Mouse (Mus musculus): ENCODE measurements around the gene Ube2h. TPM values are rescaled to one million over a fixed set of nuclear protein-coding genes. Genes with fewer than 3 reads are reported as not detected.

The Ube2h gene
- polyA plus RNA-seq, 1 experiment = 77.8 TPM

DNA sequence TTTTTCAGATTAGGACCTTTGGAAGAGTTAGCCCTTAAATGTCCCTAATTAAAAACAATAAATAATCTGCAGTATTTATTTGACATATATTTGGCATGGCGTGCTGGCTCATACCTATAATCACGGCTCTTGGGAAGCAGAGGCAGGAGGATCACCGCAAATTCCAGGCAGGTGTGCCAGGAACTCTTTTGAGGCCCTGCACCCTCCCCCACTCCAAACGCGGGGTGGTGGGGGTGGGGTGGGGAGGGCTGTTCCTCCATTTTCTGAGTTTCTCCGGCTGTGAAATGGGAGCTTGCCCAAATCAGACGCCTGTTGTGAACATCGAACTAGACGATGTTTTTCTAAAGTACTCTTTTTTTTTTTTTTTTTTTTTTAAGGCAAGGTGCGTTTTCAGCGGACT lies 125.3 kb downstream of the Ube2h start:
- TF ChIP-seq CTCF (IDR thresholded peaks at IDR 0.05; ENCODE audit: borderline replicate concordance, extremely low read depth, insufficient read depth, insufficient read length) (no peak), POLR2A (IDR thresholded peaks at IDR 0.05; ENCODE audit: borderline replicate concordance, extremely low read depth, insufficient read depth, insufficient read length, poor library complexity, severe bottlenecking) (no peak)
- no peak for DNase-seq (ENCODE audit: low read depth)

DNA sequence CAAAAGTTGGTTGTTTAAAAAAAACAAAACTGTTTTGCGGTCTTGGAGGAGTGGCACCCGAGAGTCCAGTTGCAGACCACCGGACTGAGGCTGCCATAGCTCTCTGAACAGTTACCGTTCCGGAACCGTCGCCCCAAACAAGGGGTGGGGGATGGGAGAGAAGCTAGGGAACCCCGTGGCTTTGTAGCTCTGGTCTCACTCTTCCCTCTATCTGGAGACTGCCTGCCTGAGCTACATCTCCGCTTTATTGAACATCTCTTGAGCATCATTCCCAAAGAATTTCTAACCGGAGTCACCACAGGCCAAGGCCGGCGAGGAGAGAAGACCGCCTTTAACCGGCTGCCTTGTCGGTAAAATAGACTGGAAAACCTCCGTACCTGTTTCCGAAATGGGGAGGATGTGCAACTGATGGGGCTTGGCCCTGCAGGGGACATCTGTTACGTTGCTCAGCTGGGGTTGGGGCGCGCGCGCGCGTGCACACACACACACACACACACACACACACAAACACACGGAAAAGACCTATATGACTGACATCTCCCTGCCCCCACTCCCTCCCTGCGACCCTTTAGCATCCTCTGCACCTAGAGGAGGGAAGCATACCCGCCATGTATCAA lies 126.2 kb downstream of the Ube2h start:
- no peak for DNase-seq (ENCODE audit: low read depth)
- TF ChIP-seq POLR2A (IDR thresholded peaks at IDR 0.05; ENCODE audit: borderline replicate concordance, extremely low read depth, insufficient read depth, insufficient read length, poor library complexity, severe bottlenecking) (no peak), CTCF (IDR thresholded peaks at IDR 0.05; ENCODE audit: borderline replicate concordance, extremely low read depth, insufficient read depth, insufficient read length) (no peak)

DNA sequence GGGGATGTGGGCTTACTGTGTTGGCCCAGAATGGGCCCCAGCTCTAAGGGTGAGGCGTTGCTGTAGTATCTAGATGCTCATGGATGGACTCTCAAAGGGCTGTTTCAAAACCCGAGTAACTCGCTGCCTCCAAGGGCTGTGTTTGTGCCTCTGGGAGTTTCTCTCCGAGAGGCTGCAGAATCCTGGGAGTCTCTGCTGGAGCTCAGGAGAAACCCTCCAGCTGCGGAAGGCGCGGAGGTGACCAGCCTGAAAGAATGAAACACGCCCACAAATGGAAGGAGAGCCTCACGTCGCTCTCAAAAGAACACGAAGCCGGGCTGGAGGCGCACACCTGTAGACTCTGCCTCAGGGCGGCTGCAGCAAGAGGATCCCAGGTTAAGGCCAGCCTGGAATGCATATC lies 127.0 kb downstream of the Ube2h start:
- DNase-seq (ENCODE audit: low read depth) = no peak
- TF ChIP-seq POLR2A (IDR thresholded peaks at IDR 0.05; ENCODE audit: borderline replicate concordance, extremely low read depth, insufficient read depth, insufficient read length, poor library complexity, severe bottlenecking) (no peak), CTCF (IDR thresholded peaks at IDR 0.05; ENCODE audit: borderline replicate concordance, extremely low read depth, insufficient read depth, insufficient read length) (no peak)

DNA sequence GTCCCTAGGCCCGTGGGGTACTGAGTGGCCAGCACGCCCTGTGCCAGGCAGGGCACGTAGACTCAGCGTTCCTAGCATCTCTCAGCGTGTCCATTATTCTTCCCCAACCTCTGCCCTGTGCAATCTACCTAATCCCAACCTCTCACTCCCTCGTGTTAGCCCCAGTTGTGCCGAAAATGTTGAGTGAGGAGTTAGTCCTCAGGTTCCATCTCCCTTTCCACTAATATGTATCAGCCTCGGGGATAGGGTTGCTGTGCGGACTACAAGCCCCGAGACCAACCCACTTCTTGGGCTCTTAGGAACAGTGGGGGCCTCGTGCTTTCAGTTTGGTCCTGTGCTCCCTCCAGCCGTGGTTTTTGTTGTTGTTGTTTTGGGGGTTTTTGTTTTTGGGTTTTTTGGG lies 127.8 kb downstream of the Ube2h start:
- no peak for DNase-seq (ENCODE audit: low read depth)
- TF ChIP-seq POLR2A (IDR thresholded peaks at IDR 0.05; ENCODE audit: borderline replicate concordance, extremely low read depth, insufficient read depth, insufficient read length, poor library complexity, severe bottlenecking) (no peak), CTCF (IDR thresholded peaks at IDR 0.05; ENCODE audit: borderline replicate concordance, extremely low read depth, insufficient read depth, insufficient read length) (no peak)

DNA sequence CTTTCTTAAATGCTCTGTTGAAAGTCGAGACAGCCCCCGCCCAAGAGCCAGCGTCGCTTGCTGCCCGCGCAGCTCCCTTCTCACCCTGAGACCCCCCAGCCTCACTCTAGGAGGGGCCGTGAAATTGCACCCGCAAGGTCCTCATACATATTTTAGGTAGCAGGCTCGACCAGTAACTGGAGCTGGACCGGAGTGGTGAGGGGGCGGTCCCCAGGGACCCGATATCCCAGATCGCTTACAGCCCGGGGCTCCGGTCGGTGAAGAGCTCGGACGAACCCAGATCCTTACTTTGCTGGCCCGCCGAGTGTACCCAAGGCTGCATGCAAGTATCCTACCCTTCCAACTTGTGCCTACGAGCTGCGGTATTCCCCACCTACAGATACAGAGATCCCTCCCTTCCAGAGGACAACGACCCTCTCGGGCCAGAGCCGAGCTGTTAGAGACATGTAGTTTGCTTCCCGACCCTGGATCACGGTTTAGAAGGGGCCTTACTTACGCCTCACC lies 128.4 kb downstream of the Ube2h start:
- DNase-seq (ENCODE audit: low read depth) = no peak
- no peak for TF ChIP-seq POLR2A (IDR thresholded peaks at IDR 0.05; ENCODE audit: borderline replicate concordance, extremely low read depth, insufficient read depth, insufficient read length, poor library complexity, severe bottlenecking)
- no peak for TF ChIP-seq CTCF (IDR thresholded peaks at IDR 0.05; ENCODE audit: borderline replicate concordance, extremely low read depth, insufficient read depth, insufficient read length)

DNA sequence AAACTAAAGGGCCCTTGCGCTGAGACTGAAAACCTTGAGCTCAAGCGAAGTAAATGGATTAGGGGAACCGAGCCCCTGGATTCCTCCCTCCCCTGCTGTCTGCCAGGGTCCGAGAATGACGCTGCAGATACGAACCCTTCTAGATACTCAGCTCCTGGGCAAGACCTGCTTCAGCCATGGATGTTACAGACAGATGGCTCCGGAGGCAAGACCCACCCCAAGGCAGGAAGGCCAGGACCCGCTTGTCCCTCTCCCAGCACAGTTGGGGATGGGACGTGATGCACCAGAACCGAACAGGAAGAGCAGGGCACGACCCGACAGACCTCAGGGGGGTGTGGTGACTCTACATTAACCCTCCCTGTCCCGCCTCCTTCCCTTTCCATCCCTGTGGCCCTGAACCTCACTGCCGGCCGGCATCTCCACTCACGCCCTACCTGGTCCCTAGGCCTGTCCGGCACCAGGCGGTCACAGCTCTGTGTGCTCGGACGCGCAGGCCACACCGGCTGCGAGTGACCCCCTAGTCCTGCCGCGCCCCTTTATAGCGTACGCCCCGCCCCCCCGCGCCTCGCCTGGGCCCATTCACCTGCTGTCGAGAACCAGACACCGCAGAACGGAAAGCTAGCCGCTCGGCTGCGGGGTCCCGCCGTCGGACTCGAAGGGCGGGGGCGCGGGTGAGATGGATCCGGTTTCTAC lies 129.0 kb downstream of the Ube2h start:
- DNase-seq (ENCODE audit: low read depth) = no peak
- TF ChIP-seq CTCF (IDR thresholded peaks at IDR 0.05; ENCODE audit: borderline replicate concordance, extremely low read depth, insufficient read depth, insufficient read length) (no peak), POLR2A (IDR thresholded peaks at IDR 0.05; ENCODE audit: borderline replicate concordance, extremely low read depth, insufficient read depth, insufficient read length, poor library complexity, severe bottlenecking) (no peak)

DNA sequence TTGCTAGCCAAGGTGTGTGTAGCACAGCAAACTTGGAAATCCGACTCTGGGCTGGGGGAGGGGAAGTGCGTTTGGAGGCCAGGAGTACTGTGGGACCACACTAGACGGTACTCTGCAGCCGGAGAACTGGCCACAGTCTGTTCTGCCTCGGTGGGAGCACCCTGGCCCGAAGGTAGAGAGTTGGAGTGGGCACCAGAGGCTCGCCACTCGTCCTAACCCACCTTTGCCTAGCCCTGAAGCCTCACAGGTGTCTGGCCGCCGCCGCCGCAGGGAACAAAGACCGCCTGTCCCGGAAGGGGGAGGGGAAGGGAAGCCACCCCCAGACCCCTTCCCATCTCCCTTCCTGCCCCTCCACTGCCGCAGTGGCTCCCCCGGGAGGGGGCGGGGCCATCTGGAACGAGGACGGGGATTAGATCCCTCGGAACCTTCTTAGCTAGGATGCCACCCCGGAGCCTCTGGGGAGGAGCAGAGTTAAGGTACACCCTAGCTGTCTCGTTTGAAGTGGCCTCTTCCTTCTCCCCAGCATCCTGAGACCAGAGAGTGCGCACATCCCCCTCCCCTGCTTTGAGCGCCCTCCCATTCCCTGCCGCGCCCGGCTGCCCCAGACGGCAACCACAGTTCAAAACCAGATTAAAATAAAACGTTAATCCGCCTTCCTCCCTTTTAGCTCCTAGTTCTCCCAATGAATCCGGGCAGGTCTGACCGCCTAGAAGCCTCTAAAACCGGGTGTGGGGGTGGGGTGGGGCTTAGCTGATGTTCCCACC lies 129.7 kb downstream of the Ube2h start:
- DNase-seq (ENCODE audit: low read depth) = no peak
- TF ChIP-seq POLR2A (IDR thresholded peaks at IDR 0.05; ENCODE audit: borderline replicate concordance, extremely low read depth, insufficient read depth, insufficient read length, poor library complexity, severe bottlenecking) = no peak
- no peak for TF ChIP-seq CTCF (IDR thresholded peaks at IDR 0.05; ENCODE audit: borderline replicate concordance, extremely low read depth, insufficient read depth, insufficient read length)

DNA sequence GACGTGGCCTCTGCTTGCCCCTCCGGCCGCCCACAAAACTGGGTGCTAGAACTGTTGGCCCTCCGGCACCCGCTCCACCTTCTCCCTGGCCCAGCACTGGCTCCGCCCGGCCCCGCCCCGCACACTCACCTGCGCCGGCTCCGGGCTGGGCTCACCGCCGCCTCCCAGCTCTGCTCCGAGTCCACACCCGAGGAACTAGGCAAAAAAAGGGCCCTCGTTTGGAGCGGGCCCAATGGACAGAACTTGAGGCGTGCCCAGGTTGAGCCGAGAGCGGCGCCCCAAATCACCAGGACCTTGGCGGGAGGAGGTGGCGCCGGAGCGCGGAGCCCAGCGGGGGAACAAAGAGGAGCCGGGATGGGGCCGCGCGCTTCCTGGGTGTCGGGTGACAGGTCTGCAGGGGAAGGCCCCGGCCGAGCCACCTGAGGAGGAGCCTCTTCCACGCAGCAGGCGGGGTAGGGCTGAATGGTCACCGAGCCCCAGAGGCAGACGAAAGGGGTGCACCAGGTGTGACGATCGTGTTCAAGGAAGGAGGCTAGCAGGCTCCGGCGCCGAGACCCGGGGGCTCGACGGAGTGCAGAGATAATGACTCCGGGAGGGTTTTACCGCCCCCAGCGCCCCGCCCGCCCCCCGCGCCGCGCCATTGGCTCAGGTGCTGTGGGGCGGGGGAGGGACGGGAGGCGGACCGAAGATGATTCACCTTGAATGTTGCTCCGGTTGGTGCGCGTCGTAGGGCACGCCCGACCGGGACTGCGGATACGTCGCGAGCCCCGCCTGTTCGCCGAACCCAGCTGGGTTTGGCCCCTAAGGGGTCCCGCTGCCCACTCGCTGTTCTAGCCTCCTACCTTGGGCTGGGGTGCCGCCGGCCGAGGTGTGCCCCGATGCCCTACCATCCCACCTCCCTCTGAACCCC lies 130.5 kb downstream of the Ube2h start:
- no peak for DNase-seq (ENCODE audit: low read depth)
- no peak for TF ChIP-seq POLR2A (IDR thresholded peaks at IDR 0.05; ENCODE audit: borderline replicate concordance, extremely low read depth, insufficient read depth, insufficient read length, poor library complexity, severe bottlenecking)
- TF ChIP-seq CTCF (IDR thresholded peaks at IDR 0.05; ENCODE audit: borderline replicate concordance, extremely low read depth, insufficient read depth, insufficient read length) = no peak

DNA sequence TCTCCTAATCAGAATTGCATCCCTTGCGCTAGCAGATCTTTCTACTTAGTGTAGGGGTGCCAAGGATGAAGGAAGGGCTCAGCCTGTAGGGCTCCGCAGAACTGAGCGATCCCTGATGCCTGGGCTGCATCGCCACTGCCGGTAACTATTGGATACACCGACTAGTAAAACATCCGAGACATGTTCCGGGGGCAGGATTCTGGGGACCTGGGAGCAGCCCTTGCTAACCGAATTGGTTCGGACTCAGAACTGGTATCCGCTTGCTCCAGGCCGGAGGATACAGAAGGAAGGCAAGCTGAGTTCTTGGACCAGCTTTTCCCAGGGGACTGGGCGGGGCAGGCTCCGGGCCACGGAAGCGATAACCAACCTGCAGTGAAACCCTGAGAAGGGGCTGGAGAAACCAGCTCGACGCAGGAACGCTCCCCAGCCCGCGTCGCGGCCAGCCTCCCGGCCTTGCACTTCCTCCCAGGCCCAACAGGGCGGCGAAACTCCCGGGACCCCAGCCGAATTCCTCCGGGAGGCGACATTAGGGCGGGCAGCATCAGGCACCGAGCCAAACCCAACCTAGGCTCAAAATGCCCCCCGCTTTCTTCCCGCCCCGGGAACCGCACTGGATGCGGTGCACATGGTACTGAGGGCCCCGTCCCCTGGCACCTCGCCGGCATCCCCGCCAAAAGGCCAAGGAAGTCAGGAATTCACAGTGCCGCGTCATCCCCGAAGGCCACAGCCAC lies 131.4 kb downstream of the Ube2h start:
- DNase-seq (ENCODE audit: low read depth) = peak; percentile 45
- TF ChIP-seq CTCF (IDR thresholded peaks at IDR 0.05; ENCODE audit: borderline replicate concordance, extremely low read depth, insufficient read depth, insufficient read length) (peak; percentile 47; the same call in 1 of the 2 replicates), POLR2A (IDR thresholded peaks at IDR 0.05; ENCODE audit: borderline replicate concordance, extremely low read depth, insufficient read depth, insufficient read length, poor library complexity, severe bottlenecking) (no peak)

DNA sequence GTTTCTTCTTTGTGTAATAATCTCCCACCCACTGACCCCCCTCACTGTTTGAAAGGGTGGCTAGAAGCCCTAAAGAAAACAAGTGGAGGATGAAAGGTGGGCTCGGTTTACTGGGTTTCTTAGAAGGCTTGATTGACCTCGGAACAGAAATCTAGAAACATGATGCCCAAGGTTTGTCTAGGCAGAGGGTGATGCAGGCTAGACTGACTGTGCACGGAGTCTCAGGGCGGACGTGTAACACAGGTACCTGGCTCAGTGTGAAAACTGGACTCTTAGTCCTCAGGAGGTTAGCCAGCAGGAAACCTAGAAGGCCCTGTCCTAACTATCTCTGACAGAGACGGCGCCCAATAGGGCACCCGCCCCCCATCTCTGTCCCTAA lies 131.9 kb downstream of the Ube2h start:
- no peak for DNase-seq (ENCODE audit: low read depth)
- TF ChIP-seq POLR2A (IDR thresholded peaks at IDR 0.05; ENCODE audit: borderline replicate concordance, extremely low read depth, insufficient read depth, insufficient read length, poor library complexity, severe bottlenecking) = no peak
- TF ChIP-seq CTCF (IDR thresholded peaks at IDR 0.05; ENCODE audit: borderline replicate concordance, extremely low read depth, insufficient read depth, insufficient read length) = no peak
